Mouse (Mus musculus) limb, embryonic 10.5 days (tissue): Measurements from ENCODE around the gene Pga5. TPM values are rescaled to one million over a fixed set of nuclear protein-coding genes. Genes with fewer than 3 reads are reported as not detected.

Experiments used
- DNase-seq: peaks from one replicate; pipeline ENCODE4 v3.0.0-alpha.2; 2017; ENCODE audit warnings: low spot score
- H3K27ac ChIP-seq: fragments of 300-500 bp; sonication (generic); 2 replicates; pipeline ENCODE4 v1.5.1; 2016; ENCODE audit warnings: mild to moderate bottlenecking
- H3K27me3 ChIP-seq: fragments of 300-500 bp; sonication (generic); 2 replicates; pipeline ENCODE4 v1.6.1; 2016; ENCODE audit warnings: low read depth, mild to moderate bottlenecking; ENCODE audit not compliant: poor library complexity, severe bottlenecking
- H3K36me3 ChIP-seq: fragments of 300-500 bp; sonication (generic); 2 replicates; pipeline ENCODE4 v1.6.1; 2016; ENCODE audit warnings: mild to moderate bottlenecking, moderate library complexity
- H3K4me1 ChIP-seq: fragments of 300-500 bp; sonication (generic); 2 replicates; pipeline ENCODE4 v1.6.1; 2016
- H3K4me3 ChIP-seq: fragments of 300-500 bp; sonication (generic); 2 replicates; pipeline ENCODE4 v1.5.1; 2016; ENCODE audit warnings: mild to moderate bottlenecking, moderate library complexity
- H3K9me3 ChIP-seq: fragments of 300-500 bp; sonication (generic); replicated peaks from 2 replicates; pipeline ENCODE4 v1.6.1; 2016; ENCODE audit warnings: mild to moderate bottlenecking
- WGBS: fragments of 180-500 bp; shearing (Covaris S2); methylation state at CpG from one replicate; pipeline ENCODE4 v1.1.7; 2016; 5-methylcytosine and 5-hydroxymethylcytosine counted together
- polyA plus RNA-seq: library from polyadenylated mRNA; unstranded; fragments of >200 nt; fragmentation: Nextera tagmentation; extraction: Ambion mirVana; gene quantifications from 2 replicates; pipeline ENCODE4 v1.2.1, GENCODE M21; 2016

Pga5 gene
- not detected in 2 replicates for polyA plus RNA-seq

GRCm38 (mm10) chr19:10677915-10678771, at the start of gene Pga5:
Gene Pga5 (minus strand): TSS chr19:10678071.
- H3K9me3 ChIP-seq, result no peaks in the 10 kb centered on the region
- no peak within 1 kb of the TSS for H3K4me3 ChIP-seq
- no peaks in the 10 kb centered on the region for H3K27me3 ChIP-seq
- WGBS, result 51% methylated on average over 6 of the region's 6 CpGs
- no peaks in the 10 kb centered on the region for H3K4me1 ChIP-seq
- H3K27ac ChIP-seq, result no peak within 1 kb of the TSS
- DNase-seq, result peak; percentile 66
- no peaks in the 10 kb centered on the region for H3K36me3 ChIP-seq

DNA sequence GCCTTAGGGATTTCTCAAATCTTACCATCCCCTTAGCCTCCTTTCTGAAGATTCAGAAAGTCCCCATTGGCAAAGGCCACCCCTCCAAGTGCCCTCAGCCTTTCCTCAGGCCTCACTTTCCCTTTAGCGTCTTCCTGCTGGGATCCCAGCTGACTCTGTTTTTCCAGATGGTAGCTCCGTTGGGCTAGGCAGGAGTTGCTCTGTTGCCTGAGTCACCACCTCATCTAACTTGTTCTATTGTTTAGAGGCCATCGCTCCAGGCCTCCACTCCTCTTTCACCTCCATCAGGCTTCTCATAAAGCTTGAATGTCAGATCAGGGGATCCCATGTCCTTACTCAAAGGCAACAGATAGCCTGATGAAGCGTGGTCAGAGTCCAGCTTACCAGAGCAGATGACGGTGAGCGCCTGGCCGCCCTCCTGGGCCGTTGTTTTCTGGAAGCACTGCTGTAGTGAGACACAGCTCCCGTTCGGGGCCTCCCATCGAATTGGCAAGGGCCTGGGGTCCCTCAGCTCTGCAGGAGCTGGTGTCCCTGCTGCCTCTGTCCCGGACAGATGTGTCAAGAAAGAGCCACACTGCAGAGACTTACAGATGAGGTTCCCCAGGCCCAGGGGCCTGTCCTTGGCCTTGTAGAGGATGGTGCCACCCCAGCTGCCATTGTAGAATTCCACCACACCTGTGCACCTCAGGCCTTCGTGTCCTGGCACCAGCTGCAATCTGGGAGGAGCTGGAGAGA, 46.9 kb upstream of the Pga5 start:
- peaks cover 25% of the 10 kb centered on the region for H3K4me1 ChIP-seq
- H3K36me3 ChIP-seq, result no peaks in the 10 kb centered on the region
- no peak overlapping the region for H3K4me3 ChIP-seq
- H3K27me3 ChIP-seq, result peaks cover 8% of the 10 kb centered on the region
- DNase-seq, result no peak
- H3K9me3 ChIP-seq, result no peaks in the 10 kb centered on the region
- 79% methylated on average over 13 of the region's 13 CpGs for WGBS
- 0 out of 2 replicates have a peak overlapping the region, but pooled peaks have one; percentile 2 for H3K27ac ChIP-seq

DNA sequence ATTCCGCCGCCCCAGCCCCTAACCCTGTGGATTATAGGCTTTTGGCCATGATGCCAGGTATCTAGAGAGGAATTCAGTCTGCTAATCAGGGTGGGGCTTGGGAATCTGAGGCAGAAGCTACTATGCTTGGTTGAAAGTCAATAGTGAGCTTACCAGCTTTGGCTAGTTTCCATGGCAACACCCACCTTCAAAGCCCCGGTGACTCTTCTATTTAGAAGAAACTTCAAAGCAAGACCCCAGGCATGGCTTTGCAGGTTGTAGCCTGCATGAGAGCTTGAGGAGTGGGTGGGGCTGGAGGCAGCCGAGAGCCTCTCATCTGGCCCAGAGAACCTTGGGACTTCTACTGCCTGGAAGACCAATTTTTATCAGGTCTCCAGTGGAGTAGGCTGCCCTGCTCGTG, 45.8 kb upstream of the Pga5 start:
- H3K36me3 ChIP-seq, result no peaks in the 10 kb centered on the region
- H3K27me3 ChIP-seq, result peaks cover 8% of the 10 kb centered on the region
- no peak overlapping the region for H3K4me3 ChIP-seq
- 26% methylated on average over 5 of the region's 5 CpGs for WGBS
- no peaks in the 10 kb centered on the region for H3K9me3 ChIP-seq
- no peak for DNase-seq
- peaks cover 29% of the 10 kb centered on the region for H3K4me1 ChIP-seq
- H3K27ac ChIP-seq, result no peak overlapping the region

DNA sequence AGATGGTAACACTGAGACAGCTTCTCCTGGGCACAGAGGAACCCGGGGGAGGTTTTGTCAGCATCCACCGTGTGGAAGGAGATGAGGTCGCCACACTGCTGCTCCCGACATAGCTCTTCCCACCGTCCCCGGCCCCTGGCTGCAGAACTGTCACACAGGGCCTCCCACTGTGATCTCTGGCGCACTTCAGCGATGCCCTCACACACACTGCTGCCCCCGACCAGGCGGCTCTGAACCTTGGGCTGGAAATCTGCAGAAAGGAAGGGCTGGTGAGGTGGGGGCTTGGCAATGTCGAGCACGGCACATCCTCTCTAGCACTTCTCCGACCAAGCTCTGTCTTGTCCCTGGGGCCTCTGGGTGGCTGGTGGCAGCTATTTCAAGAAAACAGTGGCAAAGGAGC, 45.2 kb upstream of the Pga5 start:
- Histone ChIP-seq H3K27ac (no peak overlapping the region), H3K27me3 (peaks cover 8% of the 10 kb centered on the region), H3K4me3 (no peak overlapping the region), H3K36me3 (no peaks in the 10 kb centered on the region), H3K9me3 (no peaks in the 10 kb centered on the region), H3K4me1 (peaks cover 29% of the 10 kb centered on the region)
- 19% methylated on average over 13 of the region's 13 CpGs for WGBS
- no peak for DNase-seq

DNA sequence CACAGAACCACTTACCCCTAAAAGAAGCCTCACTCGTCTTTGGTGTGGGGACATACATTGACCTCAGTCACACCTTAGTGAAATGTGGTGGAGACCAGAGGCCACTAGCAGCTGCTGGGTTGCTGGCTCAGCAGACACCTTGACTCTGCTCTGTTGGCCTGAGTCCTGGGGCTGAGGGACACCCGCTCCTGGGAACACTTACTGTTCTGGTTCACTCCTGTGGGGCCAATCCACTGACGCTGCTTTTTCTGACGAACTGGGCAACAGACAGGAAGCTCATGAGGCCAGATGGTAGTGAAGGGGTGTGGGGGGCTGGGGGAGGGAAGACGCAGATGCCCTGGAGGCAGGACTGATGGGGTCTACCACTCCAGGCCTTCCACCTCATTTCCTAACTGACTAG, 43.2 kb upstream of the Pga5 start:
- WGBS, result 35% methylated on average over 5 of the region's 5 CpGs

DNA sequence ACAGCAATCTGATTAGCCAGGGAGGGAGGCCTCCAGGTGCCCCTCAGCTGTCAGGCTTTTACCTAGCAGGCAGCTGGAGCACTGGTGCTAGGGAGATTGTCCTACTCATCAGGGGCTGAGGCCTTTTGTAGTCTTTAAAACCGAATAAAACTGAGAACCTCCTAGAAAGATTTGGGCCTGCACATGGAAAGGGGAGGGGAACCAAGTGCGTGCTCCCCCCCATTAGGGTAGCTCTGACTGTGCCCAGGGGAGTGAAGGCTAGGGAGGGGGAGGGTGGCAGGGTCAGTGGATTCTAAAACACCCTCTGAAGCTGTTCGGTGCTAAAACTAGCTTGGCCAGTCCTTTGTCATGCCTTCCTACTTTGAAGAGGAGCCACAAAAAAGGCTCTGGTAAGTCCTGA, 42.7 kb upstream of the Pga5 start:
- H3K27ac ChIP-seq, result peak overlapping the region; percentile 36
- H3K27me3 ChIP-seq, result peaks cover 8% of the 10 kb centered on the region
- peaks cover 29% of the 10 kb centered on the region for H3K4me1 ChIP-seq
- WGBS, result 18% methylated on average over 3 of the region's 3 CpGs
- H3K36me3 ChIP-seq, result no peaks in the 10 kb centered on the region
- DNase-seq, result no peak
- H3K9me3 ChIP-seq, result no peaks in the 10 kb centered on the region
- H3K4me3 ChIP-seq, result no peak overlapping the region

More for the DNA sequence above, 43.2 kb upstream of the Pga5 start:
- H3K27me3 ChIP-seq, result peaks cover 8% of the 10 kb centered on the region
- no peak for DNase-seq
- peaks cover 29% of the 10 kb centered on the region for H3K4me1 ChIP-seq
- H3K36me3 ChIP-seq, result no peaks in the 10 kb centered on the region
- no peaks in the 10 kb centered on the region for H3K9me3 ChIP-seq
- H3K27ac ChIP-seq, result peak overlapping the region; percentile 36; the same call in 1 of the 2 replicates
- no peak overlapping the region for H3K4me3 ChIP-seq

GRCm38 (mm10) chr19:10719751-10720150, 41.9 kb upstream of the Pga5 start:
- Histone ChIP-seq H3K4me3 (no peak overlapping the region), H3K9me3 (no peaks in the 10 kb centered on the region), H3K36me3 (no peaks in the 10 kb centered on the region), H3K4me1 (peaks cover 29% of the 10 kb centered on the region), H3K27me3 (peaks cover 8% of the 10 kb centered on the region), H3K27ac (peak overlapping the region; percentile 36; the same call in 1 of the 2 replicates)
- DNase-seq, result no peak
- WGBS, result 0% methylated on average over 2 of the region's 2 CpGs

DNA sequence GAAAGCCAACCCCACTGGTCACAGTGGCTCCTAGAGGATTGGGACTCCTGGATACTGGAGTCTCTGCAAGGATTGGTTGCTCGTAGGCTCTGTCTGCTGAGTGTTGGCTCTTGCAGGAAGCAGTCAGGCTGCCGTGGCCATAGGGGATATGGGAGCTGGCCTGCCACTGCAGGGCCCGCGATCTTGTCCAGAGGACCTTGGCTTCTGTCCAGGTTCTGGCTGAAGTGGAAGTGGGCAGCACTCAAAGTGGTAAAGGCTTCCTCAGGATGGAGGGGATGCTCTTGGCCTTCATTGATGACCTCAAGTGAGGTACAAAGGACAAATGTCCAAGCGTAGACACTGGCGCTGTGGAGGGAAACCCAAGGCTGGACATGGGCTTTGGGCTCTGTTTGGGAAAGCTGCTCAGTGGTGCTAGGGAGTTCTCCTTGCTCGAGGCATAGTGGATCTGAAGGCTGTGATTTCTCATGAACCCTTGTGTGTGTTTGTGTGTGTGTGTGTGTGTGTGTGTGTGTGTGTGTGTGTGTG, 40.4 kb upstream of the Pga5 start:
- Histone ChIP-seq H3K27ac (no peak overlapping the region), H3K4me3 (no peak overlapping the region), H3K27me3 (peaks cover 3% of the 10 kb centered on the region), H3K4me1 (peaks cover 31% of the 10 kb centered on the region), H3K36me3 (peaks cover 9% of the 10 kb centered on the region), H3K9me3 (no peaks in the 10 kb centered on the region)
- no peak for DNase-seq
- WGBS, result 85% methylated on average over 7 of the region's 7 CpGs

GRCm38 (mm10) chr19:10715476-10715875, 37.6 kb upstream of the Pga5 start:
- peaks cover 14% of the 10 kb centered on the region for H3K4me1 ChIP-seq
- H3K27ac ChIP-seq, result no peak overlapping the region
- no peaks in the 10 kb centered on the region for H3K9me3 ChIP-seq
- no peak overlapping the region for H3K4me3 ChIP-seq
- peaks cover 38% of the 10 kb centered on the region for H3K36me3 ChIP-seq
- no peaks in the 10 kb centered on the region for H3K27me3 ChIP-seq
- 90% methylated on average over 6 of the region's 6 CpGs for WGBS
- DNase-seq, result no peak

GRCm38 (mm10) chr19:10714682-10715475, 37.0 kb upstream of the Pga5 start:
- Histone ChIP-seq H3K27me3 (no peaks in the 10 kb centered on the region), H3K9me3 (no peaks in the 10 kb centered on the region), H3K27ac (peak overlapping the region; percentile 22; the same call in 1 of the 2 replicates), H3K4me1 (peaks cover 9% of the 10 kb centered on the region), H3K36me3 (peaks cover 43% of the 10 kb centered on the region), H3K4me3 (no peak overlapping the region)
- DNase-seq, result peak; percentile 78
- 48% methylated on average over 4 of the region's 4 CpGs for WGBS

GRCm38 (mm10) chr19:10714168-10714567, 36.3 kb upstream of the Pga5 start:
- 83% methylated on average over 6 of the region's 6 CpGs for WGBS
- Histone ChIP-seq H3K27me3 (no peaks in the 10 kb centered on the region), H3K4me3 (no peak overlapping the region), H3K36me3 (peaks cover 49% of the 10 kb centered on the region), H3K27ac (peak overlapping the region; percentile 22; the same call in 1 of the 2 replicates), H3K9me3 (no peaks in the 10 kb centered on the region), H3K4me1 (peaks cover 10% of the 10 kb centered on the region)
- no peak for DNase-seq

GRCm38 (mm10) chr19:10713551-10713950, 35.7 kb upstream of the Pga5 start:
- H3K36me3 ChIP-seq, result peaks cover 55% of the 10 kb centered on the region

More at GRCm38 (mm10) chr19:10713551-10713950, 35.7 kb upstream of the Pga5 start:
- Histone ChIP-seq H3K27me3 (no peaks in the 10 kb centered on the region), H3K9me3 (no peaks in the 10 kb centered on the region), H3K4me1 (peaks cover 12% of the 10 kb centered on the region), H3K27ac (no peak overlapping the region), H3K4me3 (no peak overlapping the region)
- DNase-seq, result no peak
- WGBS, result 94% methylated on average over 10 of the region's 10 CpGs
